Mouse (Mus musculus) layer of hippocampus, postnatal 10 days (tissue): Measurements from ENCODE around the gene Atxn7l1. TPM values are rescaled to one million over a fixed set of nuclear protein-coding genes. Genes with fewer than 3 reads are reported as not detected.
A peak's percentile ranks its signal among the peaks of the same experiment; 100 is the strongest.
"Not testable (repeated sequence)": the region's sequence is repeated elsewhere in the genome, so short reads cannot be mapped to it uniquely, and the experiment has no call there.

Source experiments
- DNase-seq, 2 experiments: peaks; one replicate each; pipeline ENCODE4 v3.0.0; 2021; ENCODE audit warnings: low spot score in 2 of 2
- total RNA-seq, 2 experiments: library from RNA; stranded (reverse); gene quantifications; 2 replicates each; pipeline ENCODE4 v1.2.3; 2021

Atxn7l1 gene
- total RNA-seq, 2 experiments from 2014 or later = 46.1 to 49.8 TPM

DNA sequence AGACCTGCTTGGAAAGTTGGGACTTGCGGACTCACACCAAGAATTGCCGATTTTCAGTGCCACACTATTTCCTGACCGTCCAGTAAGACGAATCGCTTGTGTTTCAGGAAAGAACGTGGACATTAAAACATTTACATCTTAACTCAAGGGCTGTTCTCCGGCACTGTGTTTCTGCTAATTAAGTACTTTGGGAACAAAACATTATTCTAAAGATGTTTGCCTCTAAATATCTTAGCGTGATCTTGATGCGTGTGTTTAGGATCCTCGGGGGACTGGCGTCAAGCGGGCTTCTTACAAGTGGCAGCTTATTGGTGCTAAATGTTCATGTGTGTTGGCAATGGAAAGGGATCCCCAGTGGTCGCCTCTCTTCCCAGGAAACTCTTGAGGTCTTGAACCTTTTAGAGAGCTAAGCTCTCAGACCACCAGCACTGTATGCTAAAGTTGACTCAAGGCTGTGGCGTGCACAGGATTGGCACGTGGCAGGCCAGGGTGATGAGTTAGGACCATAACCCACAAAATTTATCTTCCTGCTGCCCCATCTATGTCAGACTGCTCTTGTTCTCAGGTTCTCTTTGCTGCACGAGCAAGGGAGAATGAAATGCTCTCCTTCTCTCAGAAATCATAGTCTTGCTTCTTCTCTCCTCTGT is 2.2 kb downstream of the Atxn7l1 start:
- DNase-seq = no peak

- DNase-seq = no peak
Observed at GRCm38 (mm10) chr12:33153131-33153530, 5.6 kb downstream of the Atxn7l1 start.

DNA sequence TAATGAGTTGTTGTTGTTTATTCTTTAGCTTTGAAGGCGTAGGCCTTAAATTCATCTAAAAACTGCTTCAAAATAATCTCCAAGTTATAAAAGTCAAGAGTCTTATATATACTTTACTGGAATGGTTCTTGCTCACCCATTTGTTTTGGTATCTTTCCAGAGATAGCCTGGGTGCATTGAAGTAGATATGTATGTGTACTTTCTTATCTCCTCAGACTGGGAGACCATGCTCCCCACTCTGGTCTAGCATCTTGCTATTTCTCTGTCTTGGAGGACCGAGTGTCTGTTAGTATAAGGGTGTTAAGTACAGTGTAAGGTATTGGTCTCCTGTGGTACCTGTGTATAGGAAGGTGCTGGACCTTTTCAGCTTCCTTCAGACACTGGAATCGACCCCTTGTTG is 6.4 kb downstream of the Atxn7l1 start:
- no peak for DNase-seq

- DNase-seq = no peak
Observed at GRCm38 (mm10) chr12:33154732-33155131, 7.2 kb downstream of the Atxn7l1 start.

DNA sequence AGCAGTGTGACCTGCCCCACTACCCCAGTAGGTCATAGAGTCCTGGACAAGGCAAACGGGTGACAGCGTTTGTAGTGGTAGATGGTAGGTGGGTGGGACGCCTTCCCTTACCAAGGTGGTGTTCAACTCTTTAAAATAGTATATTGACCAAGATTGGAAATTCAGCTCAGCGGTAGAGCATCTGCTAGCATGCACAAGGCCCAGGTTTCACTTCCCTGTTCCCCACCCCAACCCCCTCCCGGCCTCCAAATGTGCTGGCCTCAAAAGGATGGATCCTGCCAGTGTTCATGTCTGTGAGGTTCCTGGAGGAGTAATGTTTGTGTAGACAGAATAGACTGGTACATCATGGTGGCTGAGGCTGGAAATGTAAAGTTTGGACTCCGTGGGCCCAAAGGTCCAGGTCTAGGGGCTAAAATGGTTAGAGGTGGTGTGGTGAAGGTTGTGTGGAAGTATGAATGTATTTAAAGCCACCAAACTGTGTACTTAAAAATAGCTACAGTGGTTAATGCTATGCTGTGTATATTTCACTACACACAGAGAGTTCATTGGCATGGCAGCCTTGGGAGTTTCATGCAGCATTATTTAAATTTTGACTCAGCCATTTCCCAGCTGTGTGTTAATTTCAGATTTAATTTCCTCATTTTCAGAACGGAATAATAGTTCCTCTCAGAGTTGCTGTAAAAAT is 9.0 kb downstream of the Atxn7l1 start:
- no peak for DNase-seq

- no peak for DNase-seq
Observed at GRCm38 (mm10) chr12:33158256-33158655, 10.8 kb downstream of the Atxn7l1 start.

DNA sequence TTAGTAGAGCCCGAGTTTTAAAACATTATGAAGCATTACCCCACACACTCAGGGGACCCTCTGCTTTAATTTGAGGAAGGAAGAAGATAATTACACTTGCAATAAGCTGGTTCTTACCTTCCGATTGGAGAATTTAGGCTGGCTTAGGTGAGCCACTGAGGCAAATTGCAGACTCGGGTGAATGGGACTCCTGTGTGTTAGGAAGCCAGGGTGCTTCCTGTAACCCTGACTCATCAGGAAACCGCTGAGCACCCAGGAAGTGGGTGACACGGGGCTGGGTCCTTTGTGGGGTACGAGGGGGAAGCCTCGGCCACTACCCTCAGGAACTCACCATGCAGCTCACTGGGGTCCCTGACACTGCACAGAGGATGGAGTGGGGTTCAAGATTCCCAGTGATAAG is 12.9 kb downstream of the Atxn7l1 start:
- no peak for DNase-seq

DNA sequence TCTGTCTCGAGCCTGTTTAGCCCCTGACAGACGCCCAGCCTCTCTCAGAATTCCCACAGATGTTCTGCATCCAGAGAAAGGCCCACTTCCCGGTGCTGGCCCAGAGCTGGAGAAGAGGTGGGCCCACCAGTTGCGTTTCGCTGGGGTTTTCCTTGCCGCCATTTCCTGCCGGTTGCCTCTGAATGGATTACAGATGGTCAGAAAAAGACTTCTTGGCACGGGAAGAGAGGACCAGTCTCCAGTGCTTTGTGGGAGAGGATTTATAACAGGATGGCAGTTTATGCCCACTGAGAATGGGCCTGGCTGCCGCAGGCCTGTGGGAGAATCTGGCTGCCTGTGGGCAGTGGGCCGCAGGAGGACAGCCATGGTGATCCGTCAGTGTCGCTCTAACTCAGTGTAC is 15.0 kb downstream of the Atxn7l1 start:
- peak in 1 of 2 experiments; percentile 45 for DNase-seq

GRCm38 (mm10) chr12:33164019-33164418 is 16.5 kb downstream of the Atxn7l1 start:
- DNase-seq = not testable (repeated sequence)

DNA sequence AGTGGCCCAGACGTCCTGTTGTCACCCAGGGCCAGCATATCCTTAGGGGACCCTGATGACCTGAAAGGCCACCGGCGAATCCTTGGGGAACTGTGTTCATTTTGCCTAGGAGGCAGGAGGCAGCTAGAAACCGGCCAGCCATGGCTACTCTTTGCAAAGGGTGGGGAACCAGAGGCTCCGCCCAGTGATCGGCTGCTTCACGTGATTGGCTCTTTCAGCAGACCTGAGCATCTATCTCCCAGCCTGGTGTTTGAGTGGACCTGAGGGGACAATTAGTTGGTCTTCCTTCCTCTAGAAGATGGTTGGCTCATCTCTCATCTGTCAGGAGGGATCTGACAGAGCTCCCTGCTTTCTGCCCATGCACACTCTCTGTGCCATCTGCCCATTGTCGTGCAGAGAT is 19.2 kb downstream of the Atxn7l1 start:
- no peak for DNase-seq

- no peak for DNase-seq
Observed at GRCm38 (mm10) chr12:33167545-33167944, 20.1 kb downstream of the Atxn7l1 start.

GRCm38 (mm10) chr12:33168491-33168890 is 21.0 kb downstream of the Atxn7l1 start:
- DNase-seq = no peak

GRCm38 (mm10) chr12:33169777-33170494 is 22.4 kb downstream of the Atxn7l1 start:
- no peak for DNase-seq

DNA sequence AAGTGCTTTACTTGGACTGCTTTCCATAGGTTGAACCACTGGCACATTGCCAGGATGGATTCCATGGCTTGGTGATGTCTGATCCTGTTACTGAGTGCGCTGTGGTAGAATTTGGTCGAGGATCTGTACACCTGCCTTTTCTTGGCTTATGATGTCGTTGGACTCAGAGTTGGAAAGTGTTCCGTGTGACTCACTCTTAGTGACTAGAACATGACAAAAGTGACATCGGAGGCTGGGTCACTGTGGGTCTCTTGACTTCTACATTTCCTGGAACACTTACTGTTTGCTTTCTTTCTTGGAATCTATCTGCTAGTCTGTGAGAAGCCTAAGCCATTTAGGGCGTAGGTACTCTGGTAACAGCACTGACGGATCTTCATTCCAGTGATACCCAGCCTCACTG is 23.3 kb downstream of the Atxn7l1 start:
- DNase-seq = no peak

GRCm38 (mm10) chr12:33172926-33173325 is 25.4 kb downstream of the Atxn7l1 start:
- no peak for DNase-seq

DNA sequence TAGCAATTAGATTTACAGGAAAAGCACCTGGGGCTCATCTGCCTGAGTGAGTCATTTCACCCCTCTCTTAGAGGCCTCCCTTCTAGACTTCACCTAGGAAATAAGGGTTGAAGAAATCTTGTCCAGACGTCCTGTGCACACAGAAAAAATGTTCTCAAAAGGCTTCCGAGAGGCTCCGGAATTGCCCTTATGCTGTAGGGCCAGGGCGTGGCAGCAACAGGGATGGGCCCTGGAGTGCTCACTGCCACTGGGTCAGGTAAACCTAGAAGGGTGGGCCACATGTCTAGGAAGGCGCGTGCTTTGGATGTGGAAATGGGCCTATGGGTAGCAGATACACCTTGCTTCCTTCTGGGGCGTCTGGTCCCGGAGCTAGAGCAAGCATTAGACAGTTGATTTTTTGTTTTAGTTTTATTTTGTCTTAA is 26.2 kb downstream of the Atxn7l1 start:
- DNase-seq = no peak

GRCm38 (mm10) chr12:33174171-33174570 is 26.7 kb downstream of the Atxn7l1 start:
- no peak for DNase-seq

GRCm38 (mm10) chr12:33174675-33175357 is 27.3 kb downstream of the Atxn7l1 start:
- no peak for DNase-seq

- DNase-seq = no peak
Observed at GRCm38 (mm10) chr12:33175621-33176554, 28.4 kb downstream of the Atxn7l1 start.

- no peak for DNase-seq
Observed at GRCm38 (mm10) chr12:33176555-33176900, 29.0 kb downstream of the Atxn7l1 start.

GRCm38 (mm10) chr12:33180421-33180820 is 32.9 kb downstream of the Atxn7l1 start:
- no peak for DNase-seq
